Mouse (Mus musculus) gastrocnemius, postnatal 25 days (tissue): ENCODE data around the gene Olfr1259. TPM values are rescaled to one million over a fixed set of nuclear protein-coding genes. Genes with fewer than 3 reads are reported as not detected.
"Not testable (repeated sequence)": the region's sequence is repeated elsewhere in the genome, so short reads cannot be mapped to it uniquely, and the experiment has no call there.

Source experiments
- DNase-seq: peaks from one replicate; pipeline ENCODE4 v3.0.0; 2022
- long read RNA-seq, 2 experiments: library from polyadenylated mRNA; stranded (forward); transcript quantifications; one replicate each; pipeline ENCODE4 v2.0.0; 2021
- total RNA-seq, 2 experiments: library from RNA; stranded (reverse); gene quantifications; 1 replicate in 1 of 2; 2 replicates in 1 of 2; pipeline ENCODE4 v1.2.3; 2021

Olfr1259 gene
- not detected for total RNA-seq
- long read RNA-seq, experiment 1, result 0 reads
- long read RNA-seq, experiment 2, result 0 reads

GRCm38 (mm10) chr2:89948564-89948963, at the start of gene Olfr1259:
Gene Olfr1259 (minus strand): TSS chr2:89948664.
- DNase-seq, result no peak

DNA sequence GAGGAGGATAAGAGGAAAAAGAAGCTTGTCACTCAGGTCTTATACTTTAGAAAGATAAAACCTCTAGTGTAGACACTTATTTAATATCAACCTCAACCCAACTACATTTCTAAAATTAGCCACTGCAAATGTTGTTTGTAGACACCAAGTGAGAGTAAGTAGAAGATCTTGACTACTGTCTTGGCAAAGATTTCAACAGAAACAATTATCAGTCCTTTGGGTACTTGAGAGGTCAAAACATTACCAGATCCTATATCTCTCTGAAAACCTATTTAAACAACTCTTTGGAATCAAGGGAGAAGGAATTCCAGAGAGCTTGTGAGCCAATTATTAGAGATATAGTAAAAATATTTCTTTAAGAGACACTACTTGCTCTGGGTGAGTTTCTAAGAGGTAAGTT, 42.5 kb upstream of the Olfr1259 start, which contains the start of gene Olfr1261:
Olfr1261 (plus strand) TSS at position 301 of the 400 bp plus-strand sequence.
- DNase-seq, result no peak

DNA sequence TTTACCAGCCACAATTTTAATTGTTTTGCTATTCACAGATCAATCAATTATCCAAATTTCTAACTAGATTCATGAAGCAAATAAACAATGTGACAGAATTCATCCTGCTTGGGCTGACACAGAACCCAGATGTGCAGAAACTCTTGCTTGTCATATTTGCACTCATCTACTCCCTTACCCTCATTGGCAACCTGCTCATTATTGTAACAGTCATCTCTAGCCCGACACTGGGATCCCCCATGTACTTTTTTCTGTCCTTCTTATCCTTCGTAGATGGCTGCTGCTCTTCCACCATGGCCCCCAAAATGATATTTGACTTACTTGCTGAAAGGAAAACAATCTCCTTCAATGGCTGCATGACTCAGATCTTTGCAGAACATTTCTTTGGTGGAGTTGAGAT, 29.2 kb upstream of the Olfr1259 start:
- no peak for DNase-seq

DNA sequence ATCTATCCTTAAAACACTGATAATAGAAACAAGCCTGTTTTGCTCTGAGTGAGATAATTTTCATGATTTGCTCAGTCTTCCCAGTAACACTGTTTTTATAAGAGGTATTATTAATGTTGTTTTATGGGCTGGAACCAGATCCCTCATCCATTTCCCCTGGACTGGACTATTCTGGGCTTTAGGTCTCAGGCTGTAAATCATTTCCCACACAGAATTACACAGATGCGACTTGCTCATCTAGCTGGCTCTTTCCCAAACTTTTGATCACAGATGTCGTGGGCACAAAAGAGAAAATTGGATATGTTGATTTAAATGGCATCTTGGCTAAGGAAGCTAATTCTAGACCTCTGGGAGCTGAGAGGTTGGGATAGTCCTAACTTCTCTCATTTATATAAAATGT, 25.7 kb upstream of the Olfr1259 start, which contains the start of gene Olfr1260:
Olfr1260 (plus strand) TSS at position 157 of the 400 bp plus-strand sequence.
- DNase-seq, result no peak

DNA sequence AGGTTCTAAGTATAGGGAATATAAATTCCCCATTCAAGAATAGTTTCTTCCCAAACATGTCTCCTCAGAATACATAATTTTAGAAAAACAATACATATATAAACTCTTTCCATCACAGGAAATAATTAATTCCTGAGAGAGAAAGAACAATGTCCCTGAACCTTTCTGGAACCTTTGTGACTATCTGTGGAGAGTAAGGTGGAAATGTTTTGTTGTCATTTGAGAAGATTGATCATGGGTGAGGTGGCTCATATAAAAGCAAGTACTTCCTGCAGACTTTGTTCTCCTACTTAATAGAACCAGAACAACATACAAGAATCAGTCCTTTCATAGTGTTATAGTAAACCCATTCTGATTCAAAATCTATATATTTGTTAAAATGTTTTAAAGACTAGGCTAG, 21.5 kb downstream of the Olfr1259 start, which contains the start of gene Olfr1258:
Olfr1258 (plus strand) TSS at position 301 of the 400 bp plus-strand sequence.
- no peak for DNase-seq

GRCm38 (mm10) chr2:89912616-89913015, 35.8 kb downstream of the Olfr1259 start:
- DNase-seq, result not testable (repeated sequence)

Other genes starting within 250 kb of the Olfr1259 start
- gene Olfr1252, start 223.7 kb downstream of the Olfr1259 start, total RNA-seq, result not detected
- not detected for gene Olfr1253, start 191.6 kb downstream of the Olfr1259 start, total RNA-seq
- not detected for gene Olfr1254, start 155.0 kb downstream of the Olfr1259 start, total RNA-seq
- not detected for gene Olfr1255, start 136.6 kb downstream of the Olfr1259 start, total RNA-seq
- gene Olfr1256, start 107.1 kb downstream of the Olfr1259 start, total RNA-seq, result not detected
- gene Olfr48, start 100.5 kb downstream of the Olfr1259 start, total RNA-seq, result not detected
- not detected for gene Olfr1257, start 70.2 kb downstream of the Olfr1259 start, total RNA-seq
- gene Olfr1258, start 21.4 kb downstream of the Olfr1259 start, total RNA-seq, result not detected
- gene Olfr1260, start 25.7 kb upstream of the Olfr1259 start, total RNA-seq, result not detected
- gene Olfr1261, start 42.6 kb upstream of the Olfr1259 start, total RNA-seq, result not detected
- gene Olfr1262, start 51.5 kb upstream of the Olfr1259 start, total RNA-seq, result not detected
- not detected for gene Olfr1263, start 63.5 kb upstream of the Olfr1259 start, total RNA-seq
- not detected for gene Olfr1264, start 76.9 kb upstream of the Olfr1259 start, total RNA-seq
- gene Olfr1265, start 86.7 kb upstream of the Olfr1259 start, total RNA-seq, result not detected
- not detected for gene Olfr140, start 114.9 kb upstream of the Olfr1259 start, total RNA-seq
- gene Olfr1269, start 172.7 kb upstream of the Olfr1259 start, total RNA-seq, result not detected
- not detected for gene Olfr32, start 193.6 kb upstream of the Olfr1259 start, total RNA-seq
- gene Olfr1270, start 204.4 kb upstream of the Olfr1259 start, total RNA-seq, result not detected